Mouse (Mus musculus) left cerebral cortex, adult 11 months (tissue): ENCODE data around the gene Tmc4.
A peak's percentile ranks its signal among the peaks of the same experiment; 100 is the strongest.
"Not testable (repeated sequence)": the region's sequence is repeated elsewhere in the genome, so short reads cannot be mapped to it uniquely, and the experiment has no call there.

Experiments used
- DNase-seq: peaks from one replicate; pipeline ENCODE4 v3.0.0; 2022; ENCODE audit warnings: low spot score

The Tmc4 gene

DNA sequence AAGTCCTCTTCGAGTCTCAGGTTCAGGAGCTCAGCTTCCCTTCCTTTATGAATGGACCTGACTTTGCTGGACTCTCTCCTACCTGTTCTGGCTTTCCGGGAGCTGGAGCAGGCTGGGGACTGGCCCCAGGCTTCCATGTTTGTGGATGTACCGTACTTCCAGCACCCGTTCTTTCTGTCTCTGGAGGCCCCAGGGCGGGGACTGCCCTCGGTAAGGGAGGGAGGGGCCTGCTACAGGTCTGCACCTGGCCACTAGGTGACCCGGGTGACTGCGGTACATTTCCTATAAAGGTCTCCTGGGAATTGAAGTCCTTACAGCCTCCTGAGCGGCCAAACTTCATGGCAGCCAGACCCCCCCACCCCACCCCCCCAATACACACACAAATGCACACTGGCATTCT, at the start of gene Tmc4:
Gene Tmc4 (minus strand): TSS at position 212 of the 400 bp plus-strand sequence.
- no peak for DNase-seq

DNA sequence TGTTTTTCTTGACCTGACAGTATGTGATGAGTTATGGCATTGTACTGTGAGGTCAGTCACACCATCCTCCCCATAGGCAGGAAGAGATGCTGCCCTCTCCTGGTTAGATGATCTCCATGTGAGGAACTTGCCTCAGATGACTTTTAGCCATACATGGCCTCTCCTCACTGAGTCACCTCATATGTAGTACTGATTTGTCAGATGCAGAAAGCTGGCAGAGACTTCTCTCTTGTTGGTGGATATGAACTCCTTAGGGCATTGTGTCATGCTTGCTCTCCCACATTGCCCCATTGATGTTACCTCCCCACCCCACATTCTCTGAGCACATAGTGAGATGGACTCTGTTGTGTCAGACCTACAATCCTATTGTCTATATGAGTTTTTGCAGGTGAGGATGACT, 48.1 kb upstream of the Tmc4 start:
- not testable (repeated sequence) for DNase-seq

GRCm38 (mm10) chr7:3720268-3720667, 42.9 kb upstream of the Tmc4 start, which contains the start of gene Pirb:
Pirb (minus strand) TSS chr7:3720391.
- DNase-seq: not testable (repeated sequence)

DNA sequence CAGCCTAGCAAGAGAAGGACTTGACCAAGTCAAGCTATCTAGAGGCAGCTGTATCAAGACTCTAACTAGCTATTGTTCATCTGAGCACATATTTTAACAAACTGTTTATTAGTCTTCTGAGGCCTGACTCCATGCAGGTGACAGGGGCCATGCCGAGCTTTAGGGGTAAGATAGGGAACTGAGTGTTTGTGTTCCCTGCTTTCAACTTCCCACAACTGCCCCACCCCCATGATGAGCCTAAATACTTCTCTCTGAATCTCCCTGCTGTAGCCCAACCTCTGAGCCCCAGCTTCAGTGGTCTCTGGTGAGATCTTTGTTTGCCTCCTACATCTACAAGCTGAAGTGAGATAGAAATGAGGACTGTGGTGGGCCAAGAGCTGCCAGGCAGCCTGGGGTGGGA, 37.9 kb upstream of the Tmc4 start:
- no peak for DNase-seq

- DNase-seq: no peak
Measured at GRCm38 (mm10) chr7:3712264-3712942, 35.0 kb upstream of the Tmc4 start.

GRCm38 (mm10) chr7:3709000-3709399, 31.6 kb upstream of the Tmc4 start:
- DNase-seq: no peak

DNA sequence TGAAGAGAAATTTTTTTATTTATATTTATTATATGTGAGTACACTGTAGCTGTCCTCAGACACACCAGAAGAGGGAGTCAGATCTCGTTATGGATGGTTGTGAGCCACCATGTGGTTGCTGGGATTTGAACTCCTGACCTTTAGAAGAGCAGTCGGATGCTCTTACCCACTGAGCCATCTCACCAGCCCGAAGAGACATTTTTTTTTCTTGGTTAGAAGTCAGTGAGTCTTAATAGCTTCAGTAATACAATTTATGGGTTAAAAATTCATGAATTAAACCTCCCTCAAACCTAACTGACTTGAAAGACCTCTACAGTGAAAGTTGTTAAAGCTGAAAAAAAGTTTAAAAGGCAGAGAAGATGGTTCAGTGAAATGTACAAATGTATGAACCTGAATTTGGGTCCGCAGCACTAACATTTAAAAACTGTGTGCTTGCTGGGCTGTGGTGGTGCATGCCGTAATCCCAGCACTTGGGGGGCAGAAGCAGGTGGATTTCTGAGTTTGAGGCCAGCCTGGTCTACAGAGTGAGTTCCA, 31.2 kb upstream of the Tmc4 start:
- not testable (repeated sequence) for DNase-seq

- no peak for DNase-seq
Measured at GRCm38 (mm10) chr7:3707568-3708413, 30.4 kb upstream of the Tmc4 start.

GRCm38 (mm10) chr7:3707027-3707426, 29.7 kb upstream of the Tmc4 start:
- no peak for DNase-seq

DNA sequence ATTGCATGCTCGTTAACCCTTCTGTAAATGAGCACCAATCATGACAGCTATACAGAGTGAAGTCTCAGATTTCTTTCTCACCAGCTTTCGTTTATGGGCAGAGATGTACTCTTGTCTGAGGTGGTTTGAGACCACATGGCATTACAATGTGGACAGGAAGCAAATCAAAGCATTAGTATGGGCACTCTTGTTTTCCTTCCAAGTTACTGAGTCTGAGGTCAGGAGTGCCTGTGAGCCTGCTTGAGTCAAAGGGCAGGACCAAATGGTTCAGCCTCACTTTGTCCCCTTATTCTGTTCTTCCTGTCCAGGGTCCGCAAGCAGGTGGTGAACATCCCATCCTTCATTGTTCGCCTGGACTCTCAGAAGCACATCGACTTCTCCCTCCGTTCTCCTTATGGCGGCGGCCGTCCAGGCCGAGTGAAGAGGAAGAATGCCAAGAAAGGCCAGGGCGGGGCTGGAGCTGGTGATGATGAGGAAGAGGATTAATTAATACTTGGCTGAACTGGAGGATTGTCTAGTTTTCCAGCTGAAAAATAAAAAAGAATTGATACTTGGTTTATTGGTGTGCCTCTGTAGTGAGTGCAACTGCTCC, 29.1 kb upstream of the Tmc4 start:
- no peak for DNase-seq

GRCm38 (mm10) chr7:3705911-3706310, 28.6 kb upstream of the Tmc4 start:
- no peak for DNase-seq

DNA sequence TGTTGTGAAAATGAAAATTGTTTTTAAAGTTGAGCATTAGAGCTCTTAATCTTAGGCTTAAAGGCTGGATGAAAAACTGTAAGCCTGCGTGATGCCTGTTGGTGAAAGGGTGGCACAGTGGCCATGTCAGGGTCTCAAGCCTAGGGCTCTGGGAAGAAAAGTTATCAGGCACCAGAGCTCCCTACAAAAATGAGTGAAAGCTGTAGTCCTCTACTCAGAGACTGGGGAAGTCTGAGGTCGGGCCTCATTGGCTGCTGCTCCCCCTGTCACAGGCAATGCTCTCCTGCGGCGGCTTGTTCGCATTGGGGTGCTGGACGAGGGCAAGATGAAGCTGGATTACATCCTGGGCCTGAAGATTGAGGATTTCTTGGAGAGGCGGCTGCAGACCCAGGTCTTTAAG, 28.1 kb upstream of the Tmc4 start:
- DNase-seq: not testable (repeated sequence)

DNA sequence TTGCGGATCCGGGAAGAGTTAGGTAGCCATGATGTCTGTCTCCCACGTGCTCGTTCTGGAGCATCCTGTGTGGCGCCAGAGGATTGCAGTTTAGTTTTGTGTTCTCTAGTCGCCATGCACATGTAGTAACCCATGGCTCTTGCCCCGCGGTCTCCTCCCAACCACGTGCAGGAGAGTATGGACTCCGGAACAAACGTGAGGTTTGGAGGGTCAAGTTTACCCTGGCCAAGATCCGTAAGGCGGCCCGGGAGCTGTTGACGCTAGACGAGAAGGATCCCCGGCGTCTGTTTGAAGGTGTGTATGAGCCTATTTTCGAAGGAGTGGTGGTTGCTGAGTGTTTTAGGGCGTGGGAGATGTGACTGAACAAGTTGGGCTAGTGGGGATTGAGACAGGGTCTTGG, 27.1 kb upstream of the Tmc4 start:
- DNase-seq: no peak

GRCm38 (mm10) chr7:3703879-3704441, 26.6 kb upstream of the Tmc4 start, which contains the start of gene Rps9:
Rps9 (plus strand) TSS chr7:3703993.
- DNase-seq: peak; percentile 95

GRCm38 (mm10) chr7:3703148-3703878, 26.0 kb upstream of the Tmc4 start:
- no peak for DNase-seq

- DNase-seq: no peak
Measured at GRCm38 (mm10) chr7:3698471-3698870, 21.1 kb upstream of the Tmc4 start.

DNA sequence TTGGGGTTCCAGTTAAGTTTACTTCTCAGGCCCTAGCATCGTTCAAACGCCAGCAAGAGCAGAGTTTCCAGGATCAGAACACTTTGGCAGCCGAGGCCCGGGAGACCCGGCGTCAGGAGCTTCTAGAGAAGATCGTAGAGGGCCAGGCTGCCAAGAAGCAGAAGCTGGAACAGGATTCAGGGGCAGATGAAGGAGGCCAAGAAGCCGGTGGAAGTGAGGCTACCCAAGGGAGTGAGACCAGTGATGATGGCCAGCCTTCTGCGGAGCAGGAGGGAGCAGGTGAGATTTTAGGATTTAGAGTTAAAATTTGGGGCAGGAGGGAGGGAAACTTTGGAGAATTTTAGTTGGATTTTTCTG, 17.6 kb upstream of the Tmc4 start:
- DNase-seq: not testable (repeated sequence)

- DNase-seq: no peak
Measured at GRCm38 (mm10) chr7:3694076-3694948, 17.0 kb upstream of the Tmc4 start.

DNA sequence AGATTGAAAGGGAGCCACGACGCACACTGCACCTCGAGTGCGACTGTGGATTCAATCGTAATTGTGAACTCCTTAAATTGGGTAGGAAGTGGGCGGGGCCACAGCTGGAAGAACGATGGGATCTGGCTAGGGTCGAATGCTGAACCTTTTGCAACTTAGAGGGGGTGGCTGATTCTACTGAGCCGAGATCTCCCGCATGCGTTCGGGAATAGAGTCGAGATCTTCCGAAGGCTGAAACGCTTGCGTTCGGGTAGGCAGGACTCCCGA, 16.4 kb upstream of the Tmc4 start:
- DNase-seq: no peak

DNA sequence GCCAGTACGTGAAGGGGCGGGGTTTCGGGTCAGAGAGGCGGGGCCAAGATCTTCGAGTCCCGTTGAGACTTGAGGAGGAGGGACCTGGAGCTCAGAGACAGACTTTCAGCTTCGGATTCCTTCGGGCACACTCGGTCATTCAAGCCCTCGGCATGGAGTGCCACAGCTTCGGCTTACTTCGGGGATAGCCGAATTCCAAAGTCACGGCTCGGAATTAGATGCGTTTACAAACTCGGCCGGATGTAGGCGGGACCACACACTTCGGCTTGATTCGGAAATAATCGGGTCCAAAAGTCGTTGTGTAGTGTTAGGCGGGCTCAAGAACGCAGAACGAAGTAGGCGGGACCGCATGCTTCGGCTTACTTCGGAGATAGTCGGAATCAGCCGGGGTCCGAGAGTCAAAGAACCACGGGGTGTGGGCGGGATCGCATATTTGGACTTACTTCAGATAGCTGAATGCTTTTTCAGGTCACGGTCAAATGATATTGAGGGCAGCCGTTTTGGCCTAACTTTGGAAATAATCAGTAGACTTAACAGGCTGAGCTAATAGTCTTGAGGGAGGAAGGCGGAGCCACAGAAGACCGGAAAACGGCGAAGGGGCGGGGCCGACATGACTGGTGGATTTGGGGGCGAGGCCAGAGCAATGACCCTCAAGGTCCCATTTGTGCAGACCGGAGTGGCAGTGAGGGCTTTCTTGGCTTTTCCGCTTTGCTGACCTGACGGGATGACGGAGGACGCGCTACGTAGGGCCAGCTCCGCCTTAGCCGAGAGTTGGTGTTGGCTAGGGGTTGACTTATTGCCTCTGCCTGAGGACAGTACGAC, 15.8 kb upstream of the Tmc4 start, which contains the start of gene Mboat7:
Gene Mboat7 (minus strand): TSS at position 537 of the 822 bp plus-strand sequence.
- DNase-seq: peak; percentile 98
